Mouse (Mus musculus): ENCODE results near the gene Morn1. TPM values are rescaled to one million over a fixed set of nuclear protein-coding genes. Genes with fewer than 3 reads are reported as not detected.

Morn1 gene
- polyA plus RNA-seq, 1 experiment from 2014 or later, result 5.1 TPM

- no peak overlapping the region for H3K4me3 ChIP-seq (replicated peaks)
- no peak overlapping the region for H3K4me2 ChIP-seq
- no peaks in the 10 kb centered on the region for H3K27me3 ChIP-seq
- H3K9ac ChIP-seq, result no peak overlapping the region
- H3K36me3 ChIP-seq, result peaks cover 8% of the 10 kb centered on the region; the same call in 1 of the 2 replicates
- no peak for ATAC-seq (replicated peaks; ENCODE audit: low FRiP score)
- H3K9me3 ChIP-seq (replicated peaks), result no peaks in the 10 kb centered on the region
- H3K4me1 ChIP-seq, result peaks cover 11% of the 10 kb centered on the region
- H3K27ac ChIP-seq, result no peak overlapping the region
- 79% methylated on average over 6 of the region's 6 CpGs for WGBS
Observed at GRCm38 (mm10) chr4:155097452-155097851, 11.1 kb downstream of the Morn1 start.

DNA sequence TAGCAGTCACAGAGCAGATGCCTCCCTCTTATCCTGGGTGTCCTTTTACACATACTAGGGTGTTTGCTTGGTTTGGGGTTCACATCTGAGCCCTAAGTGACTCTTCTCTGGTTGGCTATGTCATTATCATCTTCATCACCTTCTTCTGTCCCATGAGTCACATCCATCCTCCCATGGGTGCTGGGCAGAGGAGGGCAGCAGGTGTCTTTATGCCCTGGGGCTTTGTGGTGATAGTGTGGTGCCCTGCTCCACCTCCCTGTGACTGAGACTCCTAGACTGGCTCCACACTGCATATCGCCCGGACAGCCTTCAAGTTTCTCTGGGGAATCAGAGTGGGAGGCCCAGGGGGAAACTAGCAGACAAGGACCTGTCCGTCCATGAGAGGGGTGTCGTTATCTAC, 12.2 kb downstream of the Morn1 start:
- no peak overlapping the region for H3K9ac ChIP-seq

GRCm38 (mm10) chr4:155107886-155108285, 21.5 kb downstream of the Morn1 start:
- Histone ChIP-seq H3K9me3 (replicated peaks) (no peaks in the 10 kb centered on the region), H3K36me3 (no peaks in the 10 kb centered on the region), H3K27ac (no peak overlapping the region), H3K27me3 (no peaks in the 10 kb centered on the region), H3K9ac (no peak overlapping the region), H3K4me2 (no peak overlapping the region), H3K4me1 (peaks cover 17% of the 10 kb centered on the region), H3K4me3 (replicated peaks) (no peak overlapping the region)
- ATAC-seq (replicated peaks; ENCODE audit: low FRiP score), result no peak
- 94% methylated on average over 4 of the region's 4 CpGs for whole genome bisulfite sequencing

More for the DNA sequence above, 12.2 kb downstream of the Morn1 start:
- Histone ChIP-seq H3K27ac (no peak overlapping the region), H3K27me3 (no peaks in the 10 kb centered on the region), H3K9me3 (replicated peaks) (no peaks in the 10 kb centered on the region), H3K4me2 (no peak overlapping the region), H3K4me3 (replicated peaks) (no peak overlapping the region), H3K36me3 (peaks cover under 1% of the 10 kb centered on the region; the same call in 1 of the 2 replicates), H3K4me1 (peaks cover 11% of the 10 kb centered on the region)
- WGBS, result 78% methylated on average over 4 of the region's 4 CpGs
- no peak for ATAC-seq (replicated peaks; ENCODE audit: low FRiP score)

DNA sequence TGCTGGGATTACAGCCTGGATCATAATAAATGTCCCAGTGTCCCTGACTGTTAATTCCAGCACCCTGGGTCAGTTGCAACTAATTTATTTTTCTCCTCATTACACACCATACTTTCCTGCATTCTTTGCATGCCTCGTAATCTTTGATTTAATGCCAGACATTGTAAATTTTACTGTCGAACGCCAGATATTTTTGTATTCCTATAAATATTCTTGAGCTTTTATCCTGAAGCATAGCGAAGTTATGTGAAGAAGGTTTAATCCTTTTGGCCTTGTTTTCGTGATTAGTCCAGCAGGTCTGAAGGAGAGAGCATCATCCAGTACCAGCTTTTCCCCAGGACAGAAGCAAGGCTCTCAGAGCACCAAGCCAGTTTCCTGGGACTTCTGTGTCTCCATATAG, 23.1 kb downstream of the Morn1 start:
- H3K27ac ChIP-seq, result peak overlapping the region; percentile 20; the same call in 1 of the 2 replicates
- H3K36me3 ChIP-seq, result no peaks in the 10 kb centered on the region
- ATAC-seq (replicated peaks; ENCODE audit: low FRiP score), result no peak
- H3K9me3 ChIP-seq (replicated peaks), result no peaks in the 10 kb centered on the region
- no peak overlapping the region for H3K4me3 ChIP-seq (replicated peaks)
- H3K9ac ChIP-seq, result no peak overlapping the region
- WGBS, result 47% methylated on average over 5 of the region's 5 CpGs
- H3K4me2 ChIP-seq, result no peak overlapping the region
- no peaks in the 10 kb centered on the region for H3K27me3 ChIP-seq
- peaks cover 23% of the 10 kb centered on the region for H3K4me1 ChIP-seq

DNA sequence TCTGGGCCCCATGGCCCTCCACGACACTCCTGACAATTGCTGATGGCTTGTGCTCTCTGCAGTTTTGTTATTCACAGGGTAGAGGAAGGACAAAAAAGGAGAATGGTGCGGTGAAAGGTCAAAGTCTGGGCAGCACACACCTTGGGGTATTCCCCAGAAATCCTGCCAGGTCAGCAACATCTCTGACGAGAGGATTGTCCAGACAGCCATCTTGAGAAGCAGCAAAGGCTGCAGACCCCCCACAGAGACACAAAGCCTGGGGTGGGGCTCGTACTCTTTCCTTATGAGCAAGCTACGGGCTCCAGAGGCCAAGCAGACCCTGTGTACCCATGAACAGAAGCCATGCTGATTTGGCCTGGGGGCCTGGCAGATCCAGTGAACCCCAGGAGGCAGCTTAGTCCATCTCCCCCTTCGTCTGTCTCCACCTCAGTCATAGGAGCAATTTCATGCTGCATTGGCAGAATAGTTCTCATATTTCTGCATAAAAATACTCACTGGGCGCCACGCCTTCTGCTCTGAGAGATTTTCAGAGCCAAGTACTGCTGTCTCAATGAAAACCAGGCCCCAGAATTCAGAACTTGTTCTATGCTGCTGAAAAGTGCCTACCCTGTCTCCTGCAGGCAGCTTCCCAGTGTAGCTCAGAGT, 27.5 kb downstream of the Morn1 start:
- Histone ChIP-seq H3K4me1 (peaks cover 22% of the 10 kb centered on the region), H3K4me3 (replicated peaks) (no peak overlapping the region), H3K27ac (0 out of 2 replicates have a peak overlapping the region, but pooled peaks have one; percentile 14), H3K36me3 (no peaks in the 10 kb centered on the region), H3K9ac (no peak overlapping the region), H3K4me2 (no peak overlapping the region), H3K27me3 (no peaks in the 10 kb centered on the region), H3K9me3 (replicated peaks) (no peaks in the 10 kb centered on the region)
- 71% methylated on average over 8 of the region's 8 CpGs for WGBS
- no peak for ATAC-seq (replicated peaks; ENCODE audit: low FRiP score)

DNA sequence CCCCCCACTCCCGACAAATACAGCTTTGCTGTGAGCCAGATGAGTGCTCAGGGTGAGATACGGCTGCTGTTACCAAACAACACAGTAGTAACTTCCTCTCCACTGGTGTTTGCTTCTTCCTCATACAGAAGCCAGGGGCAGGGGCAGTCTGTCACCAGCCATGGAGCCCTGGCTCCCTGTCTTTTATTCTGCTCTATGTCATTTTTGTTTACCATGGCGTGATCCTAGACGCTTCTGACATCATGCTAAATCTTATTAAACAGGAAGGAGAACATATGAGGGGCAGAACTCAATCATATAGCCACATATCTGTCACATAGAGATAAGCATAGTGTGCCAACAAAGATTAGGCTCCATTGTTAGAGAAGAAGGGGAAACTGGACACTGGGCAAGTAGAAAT, 30.2 kb downstream of the Morn1 start:
- H3K27me3 ChIP-seq, result no peaks in the 10 kb centered on the region
- H3K27ac ChIP-seq, result no peak overlapping the region
- no peaks in the 10 kb centered on the region for H3K36me3 ChIP-seq
- no peak for ATAC-seq (replicated peaks; ENCODE audit: low FRiP score)
- H3K4me3 ChIP-seq (replicated peaks), result no peak overlapping the region
- no peak overlapping the region for H3K9ac ChIP-seq
- 69% methylated on average over 4 of the region's 4 CpGs for WGBS
- no peaks in the 10 kb centered on the region for H3K9me3 ChIP-seq (replicated peaks)
- no peak overlapping the region for H3K4me2 ChIP-seq
- peaks cover 23% of the 10 kb centered on the region for H3K4me1 ChIP-seq

- no peaks in the 10 kb centered on the region for H3K27me3 ChIP-seq
- H3K27ac ChIP-seq, result no peak overlapping the region
- ATAC-seq (replicated peaks; ENCODE audit: low FRiP score), result no peak
- no peaks in the 10 kb centered on the region for H3K36me3 ChIP-seq
- H3K9me3 ChIP-seq (replicated peaks), result no peaks in the 10 kb centered on the region
- H3K9ac ChIP-seq, result no peak overlapping the region
- H3K4me2 ChIP-seq, result no peak overlapping the region
- H3K4me1 ChIP-seq, result peaks cover 32% of the 10 kb centered on the region
- H3K4me3 ChIP-seq (replicated peaks), result no peak overlapping the region
- WGBS, result 72% methylated on average over 6 of the region's 6 CpGs
Observed at GRCm38 (mm10) chr4:155117396-155117978, 31.1 kb downstream of the Morn1 start.

GRCm38 (mm10) chr4:155118278-155118677, 31.9 kb downstream of the Morn1 start:
- 62% methylated on average over 10 of the region's 10 CpGs for WGBS
- Histone ChIP-seq H3K9ac (no peak overlapping the region), H3K27ac (no peak overlapping the region), H3K9me3 (replicated peaks) (no peaks in the 10 kb centered on the region), H3K27me3 (no peaks in the 10 kb centered on the region), H3K36me3 (no peaks in the 10 kb centered on the region), H3K4me3 (replicated peaks) (no peak overlapping the region), H3K4me2 (no peak overlapping the region), H3K4me1 (peaks cover 40% of the 10 kb centered on the region)
- ATAC-seq (replicated peaks; ENCODE audit: low FRiP score), result no peak

GRCm38 (mm10) chr4:155120038-155120437, 33.7 kb downstream of the Morn1 start:
- peaks cover 52% of the 10 kb centered on the region for H3K4me1 ChIP-seq
- no peak overlapping the region for H3K9ac ChIP-seq
- H3K4me3 ChIP-seq (replicated peaks), result no peak overlapping the region
- H3K36me3 ChIP-seq, result no peaks in the 10 kb centered on the region
- no peak overlapping the region for H3K4me2 ChIP-seq
- no peaks in the 10 kb centered on the region for H3K9me3 ChIP-seq (replicated peaks)
- 82% methylated on average over 7 of the region's 7 CpGs for WGBS
- H3K27ac ChIP-seq, result peak overlapping the region; percentile 33
- no peaks in the 10 kb centered on the region for H3K27me3 ChIP-seq
- no peak for ATAC-seq (replicated peaks; ENCODE audit: low FRiP score)

GRCm38 (mm10) chr4:155120583-155120982, 34.2 kb downstream of the Morn1 start:
- no peak overlapping the region for H3K9ac ChIP-seq
- WGBS, result 60% methylated on average over 5 of the region's 5 CpGs
- no peaks in the 10 kb centered on the region for H3K27me3 ChIP-seq
- ATAC-seq (replicated peaks; ENCODE audit: low FRiP score), result no peak
- H3K27ac ChIP-seq, result peak overlapping the region; percentile 33
- no peaks in the 10 kb centered on the region for H3K9me3 ChIP-seq (replicated peaks)
- H3K4me3 ChIP-seq (replicated peaks), result no peak overlapping the region
- H3K36me3 ChIP-seq, result no peaks in the 10 kb centered on the region
- no peak overlapping the region for H3K4me2 ChIP-seq
- H3K4me1 ChIP-seq, result peaks cover 54% of the 10 kb centered on the region

DNA sequence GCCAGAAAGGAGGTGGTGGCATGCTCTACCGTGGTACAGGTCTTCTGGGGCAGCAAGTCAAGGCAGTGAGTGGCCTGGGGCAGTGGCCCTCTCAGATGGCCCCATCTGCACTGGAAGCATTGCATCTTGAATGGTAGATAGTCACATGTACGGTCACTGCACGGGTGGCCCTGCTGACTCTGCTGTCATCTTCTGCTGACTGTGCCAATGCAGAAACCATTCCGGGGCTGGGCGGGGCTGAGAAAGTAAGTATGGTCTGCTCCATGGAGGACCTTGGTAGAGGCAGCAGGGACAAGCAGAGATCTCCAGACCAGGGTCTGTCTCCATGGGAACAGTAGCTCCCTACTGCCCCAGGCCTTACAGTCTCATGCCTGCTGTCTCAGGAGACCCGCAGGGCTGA, 34.8 kb downstream of the Morn1 start:
- Histone ChIP-seq H3K4me1 (peaks cover 52% of the 10 kb centered on the region), H3K9ac (no peak overlapping the region), H3K27me3 (no peaks in the 10 kb centered on the region), H3K36me3 (no peaks in the 10 kb centered on the region), H3K4me2 (no peak overlapping the region), H3K27ac (peak overlapping the region; percentile 33), H3K4me3 (replicated peaks) (no peak overlapping the region), H3K9me3 (replicated peaks) (no peaks in the 10 kb centered on the region)
- 79% methylated on average over 6 of the region's 6 CpGs for WGBS
- ATAC-seq (replicated peaks; ENCODE audit: low FRiP score), result no peak

GRCm38 (mm10) chr4:155121915-155122443, 35.6 kb downstream of the Morn1 start:
- H3K4me3 ChIP-seq (replicated peaks), result no peak overlapping the region
- ATAC-seq (replicated peaks; ENCODE audit: low FRiP score), result 0 out of 2 replicates have a peak, but pooled peaks have one; percentile 30
- 70% methylated on average over 6 of the region's 6 CpGs for WGBS
- no peaks in the 10 kb centered on the region for H3K9me3 ChIP-seq (replicated peaks)
- H3K27me3 ChIP-seq, result no peaks in the 10 kb centered on the region
- H3K4me2 ChIP-seq, result no peak overlapping the region
- H3K36me3 ChIP-seq, result no peaks in the 10 kb centered on the region
- H3K27ac ChIP-seq, result peak overlapping the region; percentile 73
- H3K9ac ChIP-seq, result no peak overlapping the region
- peaks cover 59% of the 10 kb centered on the region for H3K4me1 ChIP-seq

All from kidney, embryonic 15.5 days (tissue).